Mouse (Mus musculus) kidney, embryonic 16.5 days (tissue): ENCODE measurements at regions not wholly inside any gene's neighbourhood (a gene's known extent, or its start where the extent isn't known, plus 50 kb on each side); places are given as distances from the start of the nearest gene placed in this dataset.

ENCODE experiments used
- ATAC-seq: fragments of 200-750 bp; cut with Nextera tagmentation; 2 replicates; pipeline ENCODE4 v1.8.0; 2017; ENCODE audit warnings: moderate TSS enrichment; ENCODE audit not compliant: low FRiP score, low TSS enrichment
- H3K27ac ChIP-seq: fragments of 300-500 bp; sonication (generic); 2 replicates; pipeline ENCODE4 v1.5.1; 2014; ENCODE audit warnings: low read length
- H3K27me3 ChIP-seq: fragments of 300-500 bp; sonication (generic); 2 replicates; pipeline ENCODE4 v1.6.1; 2014; ENCODE audit warnings: low read length, control low read depth, mixed read lengths; ENCODE audit not compliant: insufficient read depth
- H3K36me3 ChIP-seq: fragments of 300-500 bp; sonication (generic); 2 replicates; pipeline ENCODE4 v1.6.1; 2014; ENCODE audit warnings: low read length, control low read depth, mixed read lengths; ENCODE audit not compliant: insufficient read depth
- H3K4me1 ChIP-seq: fragments of 300-500 bp; sonication (generic); 2 replicates; pipeline ENCODE4 v1.6.1; 2014; ENCODE audit warnings: low read length, control low read depth, mixed read lengths; ENCODE audit not compliant: insufficient read depth
- H3K4me2 ChIP-seq: fragments of 300-500 bp; sonication (generic); replicated peaks from 2 replicates; pipeline ENCODE4 v1.6.1; 2014; ENCODE audit warnings: low read depth, low read length
- H3K4me3 ChIP-seq: fragments of 300-500 bp; sonication (generic); 2 replicates; pipeline ENCODE4 v1.5.1; 2014; ENCODE audit warnings: mild to moderate bottlenecking, low read length
- H3K9ac ChIP-seq: fragments of 300-500 bp; sonication (generic); replicated peaks from 2 replicates; pipeline ENCODE4 v1.6.1; 2014; ENCODE audit warnings: low read length
- H3K9me3 ChIP-seq: fragments of 300-500 bp; sonication (generic); 2 replicates; pipeline ENCODE4 v1.6.1; 2016; ENCODE audit warnings: low read length, control low read depth
- WGBS: fragments of 180-500 bp; shearing (Covaris S2); extraction: QIAGEN DNeasy Blood & Tissue Kit; methylation state at CpG from one replicate; pipeline ENCODE4 v1.1.7; 2014; 5-methylcytosine and 5-hydroxymethylcytosine counted together

- 77% methylated on average over 1 of the region's 1 CpGs for WGBS
- H3K27ac ChIP-seq: no peak overlapping the region
- no peaks in the 10 kb centered on the region for H3K36me3 ChIP-seq
- no peaks in the 10 kb centered on the region for H3K27me3 ChIP-seq
- ATAC-seq: no peak
- H3K9ac ChIP-seq: no peak overlapping the region
- H3K4me1 ChIP-seq: no peaks in the 10 kb centered on the region
- H3K9me3 ChIP-seq: no peaks in the 10 kb centered on the region
- H3K4me2 ChIP-seq: no peak overlapping the region
- H3K4me3 ChIP-seq: no peak overlapping the region
These were observed 1951.4 kb downstream of the Pcdh7 start for GRCm38 (mm10) chr5:59669153-59669552.

- H3K4me2 ChIP-seq: no peak overlapping the region
- ATAC-seq: no peak
- H3K27ac ChIP-seq: no peak overlapping the region
- H3K4me3 ChIP-seq: no peak overlapping the region
- no peaks in the 10 kb centered on the region for H3K9me3 ChIP-seq
- no peak overlapping the region for H3K9ac ChIP-seq
- H3K36me3 ChIP-seq: no peaks in the 10 kb centered on the region
- no peaks in the 10 kb centered on the region for H3K27me3 ChIP-seq
- no peaks in the 10 kb centered on the region for H3K4me1 ChIP-seq
These were observed 1982.2 kb downstream of the Pcdh7 start for GRCm38 (mm10) chr5:59700009-59700408.

GRCm38 (mm10) chr5:59715457-59715856 lies 1997.7 kb downstream of the Pcdh7 start:
- Histone ChIP-seq H3K27ac (no peak overlapping the region), H3K4me3 (no peak overlapping the region), H3K36me3 (no peaks in the 10 kb centered on the region), H3K4me2 (no peak overlapping the region), H3K27me3 (no peaks in the 10 kb centered on the region), H3K9me3 (no peaks in the 10 kb centered on the region), H3K9ac (no peak overlapping the region), H3K4me1 (no peaks in the 10 kb centered on the region)
- ATAC-seq: peak; percentile 57; the same call in 1 of the 2 replicates
- WGBS: 30% methylated on average over 2 of the region's 2 CpGs

GRCm38 (mm10) chr5:59756229-59756628 lies 2038.5 kb downstream of the Pcdh7 start:
- Histone ChIP-seq H3K4me3 (no peak overlapping the region), H3K4me2 (no peak overlapping the region), H3K9me3 (no peaks in the 10 kb centered on the region), H3K27me3 (no peaks in the 10 kb centered on the region), H3K36me3 (no peaks in the 10 kb centered on the region), H3K4me1 (no peaks in the 10 kb centered on the region), H3K9ac (no peak overlapping the region), H3K27ac (no peak overlapping the region)
- ATAC-seq: no peak
- WGBS: 89% methylated on average over 2 of the region's 2 CpGs

GRCm38 (mm10) chr5:59756660-59757415 lies 2039.1 kb downstream of the Pcdh7 start:
- no peak for ATAC-seq
- H3K9ac ChIP-seq: no peak overlapping the region
- H3K27me3 ChIP-seq: no peaks in the 10 kb centered on the region
- H3K27ac ChIP-seq: no peak overlapping the region
- no peak overlapping the region for H3K4me2 ChIP-seq
- no peaks in the 10 kb centered on the region for H3K4me1 ChIP-seq
- no peaks in the 10 kb centered on the region for H3K9me3 ChIP-seq
- H3K4me3 ChIP-seq: no peak overlapping the region
- H3K36me3 ChIP-seq: no peaks in the 10 kb centered on the region
- whole genome bisulfite sequencing: 81% methylated on average over 4 of the region's 4 CpGs
